Mouse (Mus musculus) retina, embryonic 14.5 days (tissue): ENCODE data around the gene Nxph4.

Source experiments
- DNase-seq: peaks from one replicate; pipeline ENCODE4 v3.0.0-alpha.2; 2015; ENCODE audit warnings: low spot score

Gene Nxph4

DNA sequence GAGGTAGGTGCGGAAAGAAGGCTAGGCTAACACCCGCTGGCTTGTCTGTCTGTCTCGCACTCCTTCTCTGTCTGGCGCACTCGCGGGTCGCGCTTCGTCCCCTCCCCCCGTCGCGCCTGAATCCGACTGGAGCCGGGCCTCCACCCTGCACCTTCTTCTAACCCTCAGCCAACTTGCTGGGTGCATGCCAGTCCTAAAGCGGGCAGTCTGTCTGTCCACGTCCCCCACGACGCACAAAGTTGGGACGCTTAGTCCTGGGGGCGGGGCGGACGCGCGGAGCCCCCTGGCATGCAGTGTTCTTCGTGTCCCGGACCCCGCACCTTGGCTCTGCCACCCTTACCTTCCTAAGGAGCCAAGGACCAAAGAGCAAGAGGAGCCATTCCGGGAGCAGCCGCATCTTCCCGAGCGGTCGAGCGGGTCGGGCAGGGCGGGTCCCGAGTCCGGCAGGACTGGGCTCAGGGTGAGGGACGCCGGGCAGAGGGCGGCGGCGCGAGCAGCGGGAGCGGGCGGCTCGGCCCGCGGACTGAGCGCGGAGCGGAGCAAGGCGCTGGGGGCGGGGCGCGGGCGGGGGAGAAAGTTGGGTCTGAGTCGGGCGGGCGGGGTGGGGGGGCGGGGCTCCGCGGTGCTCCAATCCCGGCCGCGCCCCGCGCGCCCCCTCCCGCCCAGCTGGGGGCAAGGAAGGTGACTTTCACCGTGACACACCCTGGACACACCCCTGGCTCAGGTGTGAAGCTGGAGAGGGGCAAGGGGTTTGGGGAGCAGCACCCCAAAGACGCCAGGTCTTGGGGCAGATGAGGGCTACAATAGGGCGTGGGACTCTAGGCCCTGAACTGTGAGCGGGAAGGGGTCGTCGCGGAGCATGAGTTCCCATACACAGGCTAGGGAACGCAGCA is at the start of gene Nxph4:
Nxph4 (minus strand) TSS at position 524 of the 893 bp plus-strand sequence.
- peak; percentile 45 for DNase-seq

GRCm38 (mm10) chr10:127583649-127584048 is 49.3 kb upstream of the Nxph4 start:
- no peak for DNase-seq

GRCm38 (mm10) chr10:127581291-127581690 is 46.9 kb upstream of the Nxph4 start:
- no peak for DNase-seq

DNA sequence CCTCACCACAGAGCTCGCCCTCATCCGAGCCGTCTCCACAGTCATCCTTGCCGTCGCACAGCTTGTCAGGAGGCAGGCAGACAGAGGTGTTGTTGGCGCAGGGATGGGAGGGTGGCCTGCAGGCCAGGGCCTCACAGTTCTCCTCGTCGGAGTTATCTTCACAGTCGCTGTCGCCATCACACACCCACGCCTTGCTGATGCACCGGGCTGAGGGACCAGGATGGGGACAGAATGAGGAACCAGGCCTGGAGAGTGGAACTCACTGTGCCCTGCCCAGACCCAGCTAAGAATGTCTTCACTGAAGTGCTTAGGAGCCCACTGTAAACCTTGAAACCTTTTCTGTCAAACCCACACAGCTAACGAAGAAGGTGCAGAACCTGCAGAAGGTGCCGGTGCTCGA is 43.6 kb upstream of the Nxph4 start:
- DNase-seq = no peak

GRCm38 (mm10) chr10:127577156-127577555 is 42.8 kb upstream of the Nxph4 start:
- no peak for DNase-seq

DNA sequence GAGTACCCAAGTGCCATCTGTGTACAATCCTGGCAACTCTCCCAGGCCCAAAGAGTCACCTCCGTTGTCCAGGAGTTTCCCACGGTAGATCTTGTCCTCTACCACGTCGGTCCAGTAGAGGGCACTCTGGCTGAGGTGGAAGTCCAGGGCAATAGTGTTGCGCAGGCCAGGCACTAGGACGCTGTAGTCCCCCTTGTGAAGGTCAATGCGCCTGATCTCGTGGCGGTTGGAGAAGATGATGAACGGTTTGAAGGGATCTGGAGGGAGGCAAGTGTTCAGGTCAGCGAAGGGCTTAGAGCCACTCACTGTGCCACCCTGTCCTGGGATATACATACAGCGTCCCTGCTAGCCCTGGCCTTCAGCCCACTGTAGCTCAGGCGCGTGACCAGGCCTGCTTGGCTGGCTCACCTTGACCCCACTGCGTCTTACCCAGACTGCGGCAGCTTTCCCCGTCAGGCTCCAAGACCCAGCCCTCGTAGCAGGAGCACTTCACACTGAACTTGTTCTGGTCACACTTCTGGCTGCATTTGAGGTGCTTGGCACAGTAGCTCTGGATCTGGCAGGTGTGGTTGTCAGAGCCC is 42.1 kb upstream of the Nxph4 start:
- peak; percentile 67 for DNase-seq

DNA sequence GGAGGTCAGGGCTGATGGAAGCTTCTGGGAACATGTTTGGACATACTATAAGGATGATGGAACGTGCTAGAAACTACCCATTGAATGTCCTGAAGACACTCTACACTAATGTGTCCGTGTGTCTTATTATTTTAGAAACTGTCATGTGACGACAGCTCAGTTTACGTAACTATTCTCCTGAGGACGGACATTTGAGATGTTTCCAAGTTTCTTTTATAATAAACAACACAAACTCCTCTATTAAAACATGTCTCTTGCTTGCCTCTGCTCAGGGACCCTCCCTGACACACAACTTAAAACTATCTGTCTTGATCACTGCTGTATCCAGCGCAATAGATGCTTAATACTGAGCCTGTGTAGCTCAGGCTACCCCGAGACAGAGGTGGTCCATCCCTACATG is 41.4 kb upstream of the Nxph4 start:
- no peak for DNase-seq

- DNase-seq = no peak
These were observed 37.9 kb upstream of the Nxph4 start for GRCm38 (mm10) chr10:127572281-127572680.

DNA sequence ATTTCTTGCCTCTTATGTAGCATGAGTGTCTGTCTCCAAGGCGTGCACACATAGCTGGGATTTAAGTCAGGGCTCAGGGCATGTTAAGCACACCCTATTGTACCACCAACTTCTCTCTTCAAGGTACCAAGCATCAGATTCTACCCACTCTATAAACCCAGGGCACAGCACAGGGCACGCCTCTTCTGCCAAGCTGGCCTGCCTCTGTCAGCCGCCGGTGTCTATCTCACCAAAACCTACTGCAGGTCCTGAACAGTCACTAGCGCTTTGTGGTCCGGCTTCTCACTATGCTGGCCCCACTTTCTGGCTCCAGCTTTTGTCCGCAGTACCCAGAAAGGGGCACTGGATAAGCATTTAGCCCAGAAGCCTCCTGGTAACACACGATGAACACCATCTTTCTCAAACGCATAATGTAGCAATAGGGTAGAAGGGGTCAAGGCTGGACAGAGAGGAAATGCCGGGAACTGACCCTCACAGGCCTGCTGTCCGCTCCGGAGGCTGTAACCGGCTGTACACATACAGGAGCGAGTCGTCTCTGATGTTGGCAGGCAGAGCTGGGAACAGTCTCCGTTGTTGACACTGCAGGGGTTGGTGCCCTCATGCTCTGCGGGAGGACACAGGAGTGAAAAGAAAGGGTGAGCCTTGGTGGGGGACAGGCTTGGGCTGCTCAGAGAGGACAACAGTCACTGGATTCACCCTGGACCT is 36.7 kb upstream of the Nxph4 start:
- no peak for DNase-seq

GRCm38 (mm10) chr10:127570384-127570783 is 36.0 kb upstream of the Nxph4 start:
- DNase-seq = no peak

GRCm38 (mm10) chr10:127569450-127569849 is 35.1 kb upstream of the Nxph4 start:
- peak; percentile 97 for DNase-seq

DNA sequence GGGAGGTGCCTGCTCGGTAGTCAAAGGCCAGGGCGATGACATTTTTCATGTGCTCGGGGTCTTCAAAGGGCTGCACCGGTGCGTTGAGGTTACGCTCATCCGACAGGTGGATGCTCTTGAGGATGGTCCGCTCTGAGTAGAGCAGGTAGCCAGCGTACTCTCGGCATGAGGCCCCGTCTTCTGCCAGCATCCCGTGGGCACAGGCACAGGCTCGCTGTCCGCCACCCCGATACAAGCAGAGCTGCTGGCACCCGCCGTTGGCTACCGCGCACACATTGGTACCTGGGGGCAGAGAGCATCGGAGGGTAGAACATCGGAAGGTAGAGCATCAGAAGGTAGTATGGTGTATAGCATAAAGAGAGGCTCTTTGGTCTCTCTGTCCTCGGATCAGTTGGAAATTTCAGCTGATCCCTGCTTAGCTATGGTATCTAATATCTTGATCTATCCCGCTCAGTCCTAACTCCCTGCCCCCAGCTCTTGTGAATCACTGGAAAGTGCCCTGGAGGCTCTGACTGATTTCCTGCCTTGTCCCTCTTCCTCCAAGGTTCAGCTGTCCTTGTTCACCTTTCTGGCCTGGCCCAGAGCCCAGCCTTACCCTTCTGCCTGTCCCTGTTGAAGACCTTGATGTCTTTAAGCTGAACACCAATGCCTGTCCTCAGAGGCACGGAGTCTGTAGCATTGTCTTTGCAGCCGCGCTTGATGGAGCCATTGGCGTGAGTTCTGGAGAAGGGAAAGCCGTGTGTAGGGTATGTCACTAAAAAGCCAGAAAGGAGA is 32.4 kb upstream of the Nxph4 start:
- no peak for DNase-seq

GRCm38 (mm10) chr10:127564301-127564700 is 29.9 kb upstream of the Nxph4 start:
- DNase-seq = no peak

DNA sequence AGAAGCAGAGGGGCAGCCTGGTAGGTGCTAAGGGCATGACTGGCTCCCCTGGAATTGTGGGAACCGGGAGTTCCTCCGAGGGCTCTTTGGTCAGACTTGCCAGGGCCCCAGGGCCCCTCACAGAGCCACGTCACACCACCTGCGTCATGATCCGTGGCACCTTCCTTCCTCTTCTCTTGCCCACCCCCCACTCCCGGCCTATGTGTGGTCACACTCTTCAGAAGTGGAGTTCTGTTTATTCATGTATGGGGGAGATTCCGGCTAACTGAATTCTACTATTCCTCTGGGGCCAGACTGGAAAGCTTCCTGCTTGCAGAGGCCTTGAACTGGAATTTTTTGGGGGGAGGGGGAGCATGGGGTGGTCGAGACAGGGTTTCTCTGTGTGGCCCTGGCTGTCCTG is 29.5 kb upstream of the Nxph4 start:
- no peak for DNase-seq

GRCm38 (mm10) chr10:127561145-127561544 is 26.8 kb upstream of the Nxph4 start:
- no peak for DNase-seq

GRCm38 (mm10) chr10:127557397-127557796 is 23.0 kb upstream of the Nxph4 start:
- DNase-seq = peak; percentile 49

DNA sequence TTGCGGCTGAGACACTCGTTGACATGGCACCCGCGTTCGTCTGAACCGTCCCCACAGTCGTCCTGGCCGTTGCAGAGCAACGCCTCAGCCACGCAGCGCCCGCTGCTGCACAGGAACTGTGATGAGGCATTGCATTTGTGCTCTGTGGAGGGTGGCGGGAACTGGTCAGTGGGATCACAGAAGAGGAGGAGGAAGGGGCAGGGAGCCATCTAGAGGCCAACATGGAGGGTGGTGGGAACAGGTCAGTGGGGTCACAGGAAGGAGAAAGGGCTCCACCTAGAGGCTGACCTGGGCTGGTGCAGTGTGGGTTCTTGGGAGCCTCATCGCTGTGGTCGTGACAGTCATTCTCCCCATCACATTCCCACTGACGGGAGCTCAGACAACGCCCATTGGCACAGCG is 21.3 kb upstream of the Nxph4 start:
- peak; percentile 73 for DNase-seq

GRCm38 (mm10) chr10:127549892-127550291 is 15.5 kb upstream of the Nxph4 start:
- no peak for DNase-seq

- DNase-seq = no peak
These were observed 13.9 kb upstream of the Nxph4 start for GRCm38 (mm10) chr10:127548236-127548635.

DNA sequence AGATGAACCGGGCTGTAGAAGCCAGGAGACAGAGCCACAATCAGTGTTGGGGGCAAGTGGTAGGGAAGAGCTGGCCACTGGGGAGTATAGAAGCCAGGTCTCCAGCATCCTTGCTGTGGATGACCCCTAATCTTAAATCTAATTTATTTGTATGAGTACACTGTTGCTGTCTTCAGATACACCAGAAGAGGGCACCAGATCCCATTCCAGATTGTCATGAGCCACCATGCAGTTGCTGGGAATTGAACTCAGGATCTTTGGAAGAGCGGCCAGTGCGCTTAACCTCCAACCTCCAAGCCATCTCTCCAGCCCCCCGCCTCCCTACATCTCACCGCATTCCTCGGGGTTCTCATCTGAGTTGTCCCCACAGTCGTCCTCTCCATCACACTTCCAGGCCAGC is 12.1 kb upstream of the Nxph4 start:
- peak; percentile 52 for DNase-seq

DNA sequence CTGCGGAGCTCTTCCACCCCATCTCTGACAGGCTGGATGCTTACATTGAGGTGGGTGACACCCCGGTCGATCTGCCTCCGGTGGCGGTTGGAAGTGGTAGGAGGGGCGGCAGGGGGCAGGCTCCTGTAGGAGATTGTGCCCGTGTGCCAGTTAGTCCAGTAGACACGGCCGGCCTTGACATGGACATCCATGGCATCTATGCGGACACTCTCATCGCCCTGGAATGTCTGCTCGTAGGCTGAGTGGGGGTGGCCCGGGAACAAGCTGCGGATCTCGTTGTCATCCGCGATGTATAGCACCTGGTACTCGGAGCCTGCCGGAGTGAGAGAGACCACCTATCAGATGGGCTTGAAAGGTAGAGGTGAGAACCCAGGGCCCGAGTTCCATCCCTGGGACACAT is 10.0 kb upstream of the Nxph4 start:
- DNase-seq = no peak

DNA sequence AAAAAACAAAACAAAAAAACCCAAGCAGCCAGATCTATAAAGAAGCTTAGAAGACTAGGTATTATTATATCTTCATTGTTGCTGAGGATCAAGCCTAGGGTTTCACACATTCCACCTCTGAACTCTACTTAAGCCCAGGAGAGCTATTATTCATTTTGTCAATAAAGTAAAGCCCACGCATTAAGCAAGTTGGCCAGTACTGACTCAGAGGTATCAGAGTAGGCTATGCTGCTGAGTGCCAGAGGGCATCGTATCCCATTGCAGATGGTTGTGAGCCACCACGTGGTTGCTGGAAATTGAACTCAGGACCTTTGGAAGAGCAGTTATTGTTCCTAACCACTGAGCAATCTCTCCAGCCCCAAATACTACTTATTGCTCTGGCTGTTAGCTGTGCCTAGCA is 9.6 kb upstream of the Nxph4 start:
- no peak for DNase-seq
